Mouse (Mus musculus): ENCODE measurements around the gene Rnf181.

Rnf181 gene

DNA sequence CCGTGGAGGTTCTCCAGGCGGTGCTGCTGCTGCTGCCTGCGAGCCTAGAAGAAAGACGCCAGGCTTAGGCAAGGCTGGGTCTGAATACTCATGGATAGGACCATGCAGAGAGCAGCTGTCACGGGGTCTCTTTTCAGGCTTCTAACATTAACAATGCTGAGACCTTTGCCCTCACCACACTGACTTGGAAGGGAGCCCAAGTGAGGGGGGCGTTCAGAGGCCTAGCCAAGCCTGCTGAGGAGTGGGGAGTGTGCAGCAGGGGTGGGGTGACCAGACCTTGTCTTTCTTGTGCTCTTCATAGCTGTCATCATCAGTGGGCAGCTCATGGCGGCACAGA is 6.2 kb downstream of the Rnf181 start:
- DNase-seq (ENCODE audit: low read depth, low spot score), result no peak

- DNase-seq (ENCODE audit: low read depth, low spot score), result no peak
Observed at GRCm38 (mm10) chr6:72359891-72360598, 6.7 kb downstream of the Rnf181 start.

GRCm38 (mm10) chr6:72359343-72359742 is 7.4 kb downstream of the Rnf181 start:
- DNase-seq (ENCODE audit: low read depth, low spot score), result no peak

- DNase-seq (ENCODE audit: low read depth, low spot score), result no peak
Observed at GRCm38 (mm10) chr6:72358086-72358764, 8.5 kb downstream of the Rnf181 start.

- DNase-seq (ENCODE audit: low read depth, low spot score), result no peak
Observed at GRCm38 (mm10) chr6:72357164-72358079, 9.3 kb downstream of the Rnf181 start.

DNA sequence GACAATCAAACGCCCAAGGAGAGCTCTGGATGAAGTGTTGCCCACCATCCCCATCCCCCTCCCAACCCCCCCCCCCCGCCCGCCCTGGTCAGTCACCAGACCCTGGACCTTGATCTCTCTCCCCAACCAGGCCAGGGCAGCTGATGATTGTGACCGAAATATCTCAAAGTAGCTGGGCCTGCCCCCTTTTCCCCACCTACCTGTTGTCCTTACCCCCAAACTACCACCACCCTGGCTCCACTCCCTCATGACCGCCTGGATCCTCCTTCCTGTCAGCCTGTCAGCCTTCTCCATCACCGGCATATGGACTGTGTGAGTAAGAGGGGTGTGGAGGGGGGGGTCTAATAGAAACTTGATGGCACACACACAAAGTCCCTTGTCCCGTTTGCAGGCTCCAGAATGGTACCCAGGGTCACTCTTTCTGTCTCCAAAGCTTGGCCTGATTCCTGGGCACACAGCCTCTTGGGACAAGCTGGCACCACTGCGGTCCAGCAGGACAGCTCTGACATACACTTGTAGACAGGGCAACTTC is 10.7 kb downstream of the Rnf181 start:
- no peak for DNase-seq (ENCODE audit: low read depth, low spot score)

DNA sequence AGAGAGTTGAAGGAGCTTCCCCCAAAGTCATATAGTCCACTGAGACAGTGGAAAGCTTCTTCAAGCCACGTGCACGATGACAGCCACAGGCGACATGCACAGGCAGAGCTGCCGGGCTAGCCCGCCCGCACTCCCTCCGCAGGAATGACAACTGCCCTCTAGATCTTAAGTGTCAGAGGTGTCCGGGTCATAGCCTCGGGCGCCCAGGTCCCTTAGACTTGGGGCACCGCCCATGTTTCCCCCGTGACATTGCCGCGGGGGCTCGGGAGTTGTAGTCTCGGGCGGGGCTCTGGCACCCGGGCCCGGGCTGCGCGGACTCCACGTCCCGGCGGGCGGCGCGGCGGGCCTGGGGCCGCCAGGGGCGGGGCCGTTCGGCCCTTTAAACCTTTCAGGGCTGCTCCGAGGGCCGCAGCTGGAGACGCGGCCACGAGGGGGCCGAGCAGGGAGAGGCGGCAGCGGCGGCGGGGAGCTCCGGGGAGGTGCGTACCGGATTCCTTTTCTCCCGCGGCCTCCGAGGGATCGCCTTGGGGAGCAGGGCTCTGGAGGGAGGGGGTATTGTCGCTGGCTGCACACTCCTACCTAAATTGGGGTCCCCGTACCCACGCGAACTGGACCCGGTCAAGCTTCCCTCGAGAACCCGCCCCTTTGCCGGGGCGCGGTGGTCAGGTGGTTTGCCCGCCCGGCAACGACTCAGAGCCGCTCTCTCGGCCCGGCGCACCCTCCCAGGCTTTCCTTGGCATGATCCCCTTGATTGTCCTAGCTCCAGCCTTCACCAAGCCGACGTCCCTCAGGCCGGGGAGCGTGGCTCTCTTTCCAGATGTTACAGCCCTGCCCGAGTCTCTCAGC is 11.5 kb downstream of the Rnf181 start, which contains the start of gene Tmem150a:
TSS of gene Tmem150a (plus strand) at position 382 of the 846 bp plus-strand sequence.
- DNase-seq (ENCODE audit: low read depth, low spot score), result peak; percentile 69

GRCm38 (mm10) chr6:72354025-72354424 is 12.7 kb downstream of the Rnf181 start:
- no peak for DNase-seq (ENCODE audit: low read depth, low spot score)

GRCm38 (mm10) chr6:72352636-72353405 is 13.9 kb downstream of the Rnf181 start:
- no peak for DNase-seq (ENCODE audit: low read depth, low spot score)

DNA sequence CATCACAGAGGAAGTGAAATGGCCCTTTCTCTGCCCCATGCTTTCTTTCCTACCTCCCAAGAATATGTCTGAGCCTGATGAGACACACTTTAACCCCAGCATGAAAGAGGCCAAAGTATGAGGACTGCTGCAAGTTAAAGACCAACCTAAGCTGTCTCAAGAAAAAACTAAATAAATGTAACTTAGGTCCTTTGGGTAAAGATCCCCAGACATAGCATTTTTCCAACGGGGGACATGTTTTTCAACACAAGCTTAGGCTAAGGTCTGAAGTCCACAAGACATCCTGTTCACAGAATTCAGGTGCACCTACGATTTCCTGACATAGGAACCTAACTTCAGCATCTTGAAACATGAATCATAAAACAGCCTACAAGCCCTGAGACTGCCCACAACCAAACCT is 16.5 kb downstream of the Rnf181 start:
- DNase-seq (ENCODE audit: low read depth, low spot score), result no peak

DNA sequence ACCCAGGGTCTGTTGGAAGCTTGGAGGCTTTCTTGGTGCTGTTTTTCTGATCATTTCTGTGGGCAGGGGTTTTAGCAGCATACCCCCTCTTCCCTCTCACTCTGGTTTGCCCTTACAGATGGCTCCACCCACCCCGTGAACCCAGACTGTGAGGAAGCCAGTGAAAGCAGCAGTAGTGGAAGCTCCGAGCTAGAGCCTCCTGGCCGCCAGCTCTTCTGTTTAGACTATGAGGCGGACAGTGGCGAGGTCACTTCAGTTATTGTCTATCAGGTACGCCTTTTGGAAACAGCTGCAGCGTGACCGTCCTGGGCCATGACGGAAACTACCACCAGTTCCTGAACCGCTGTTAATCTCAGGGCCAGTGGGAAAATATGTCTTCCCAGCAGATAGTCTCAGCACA is 18.3 kb downstream of the Rnf181 start:
- DNase-seq (ENCODE audit: low read depth, low spot score), result no peak

GRCm38 (mm10) chr6:72347166-72347941 is 19.4 kb downstream of the Rnf181 start, which contains the start of gene 0610030E20Rik:
TSS of gene 0610030E20Rik (plus strand) at chr6:72347317.
- DNase-seq (ENCODE audit: low read depth, low spot score), result peak; percentile 75

DNA sequence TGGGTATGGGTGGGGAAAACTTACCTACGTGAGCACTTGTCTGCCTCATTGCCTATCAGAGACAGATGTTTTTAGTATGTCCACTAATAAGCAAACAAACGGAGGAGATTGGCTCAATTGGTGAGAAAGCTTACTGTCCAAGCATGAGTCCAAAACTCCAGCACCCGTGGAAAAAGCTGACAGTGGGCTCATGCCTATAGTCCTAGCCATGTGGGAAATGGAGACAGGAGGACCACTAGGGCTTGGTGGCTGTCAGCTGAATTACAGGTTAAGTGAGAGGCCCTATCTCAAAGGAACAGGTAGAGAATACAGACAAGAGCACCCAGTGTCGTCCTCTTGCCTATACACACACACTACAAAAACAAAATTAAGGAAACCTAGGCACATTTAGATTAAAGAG is 20.5 kb downstream of the Rnf181 start:
- no peak for DNase-seq (ENCODE audit: low read depth, low spot score)

DNA sequence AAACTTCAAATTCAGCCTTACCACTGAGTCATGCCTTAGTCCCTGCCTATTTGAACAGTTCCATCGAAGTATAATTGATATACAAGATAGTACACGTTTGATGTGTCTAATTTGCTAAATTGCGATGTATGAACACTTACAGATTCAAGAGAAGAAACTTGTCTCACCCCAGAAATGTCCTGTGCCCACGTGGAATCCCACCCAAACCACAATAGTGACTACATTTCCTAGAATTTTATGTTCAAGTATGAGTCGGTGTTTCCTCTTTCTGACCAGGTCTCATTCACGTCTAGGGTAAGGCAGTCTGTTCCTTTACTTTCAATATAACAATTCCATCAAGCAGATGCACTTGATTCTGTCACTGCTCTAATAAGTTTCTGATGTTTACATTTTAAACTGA is 21.1 kb downstream of the Rnf181 start:
- DNase-seq (ENCODE audit: low read depth, low spot score), result no peak

GRCm38 (mm10) chr6:72345074-72345567 is 21.6 kb downstream of the Rnf181 start, which contains the start of gene Usp39:
TSS of gene Usp39 (minus strand) at chr6:72345184.
- DNase-seq (ENCODE audit: low read depth, low spot score), result peak; percentile 95

DNA sequence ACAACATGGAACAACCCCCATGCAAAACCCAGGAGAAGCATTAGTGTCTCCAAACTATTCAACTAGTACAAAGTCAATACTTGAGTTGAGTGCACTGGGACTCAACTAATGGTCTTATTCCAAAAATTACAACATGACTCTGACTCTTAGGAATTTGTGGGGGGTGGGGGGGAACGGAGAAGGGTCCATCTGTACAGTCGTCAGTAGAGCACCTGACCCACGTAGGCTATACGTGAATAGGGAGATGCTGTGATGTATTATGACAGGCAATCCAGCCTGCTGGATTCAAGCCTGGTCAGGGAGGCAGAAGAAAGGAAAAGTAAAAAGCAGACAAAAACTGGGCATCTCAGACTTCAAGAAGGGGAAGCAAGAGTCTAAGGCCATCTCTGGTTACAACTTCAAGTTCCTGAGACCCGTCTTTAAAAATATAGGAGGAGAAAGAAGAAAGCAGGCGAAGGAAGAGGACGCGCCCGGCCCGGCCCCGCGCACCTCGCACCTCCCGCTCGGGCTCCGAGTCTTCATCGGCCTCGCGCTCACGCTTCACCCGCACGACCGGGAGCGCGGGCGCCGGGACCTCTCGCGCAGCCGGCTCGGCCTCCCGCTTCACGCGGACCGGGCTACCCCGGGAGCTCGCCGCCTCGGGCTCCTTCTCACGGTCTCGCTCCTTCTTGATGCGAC is 22.2 kb downstream of the Rnf181 start:
- DNase-seq (ENCODE audit: low read depth, low spot score), result no peak

- DNase-seq (ENCODE audit: low read depth, low spot score), result no peak
Observed at GRCm38 (mm10) chr6:72340481-72340880, 26.3 kb downstream of the Rnf181 start.

- no peak for DNase-seq (ENCODE audit: low read depth, low spot score)
Observed at GRCm38 (mm10) chr6:72333111-72333510, 33.6 kb downstream of the Rnf181 start.

- no peak for DNase-seq (ENCODE audit: low read depth, low spot score)
Observed at GRCm38 (mm10) chr6:72330133-72330532, 36.6 kb downstream of the Rnf181 start.

Measured in mesoderm, embryonic 11.5 days (tissue).